Mouse (Mus musculus) erythroblast, embryonic 14.5 days (primary cell): Measurements from ENCODE around the gene Cd34.

Experiments used
- GATA1 ChIP-seq: IDR thresholded peaks from 2 replicates; pipeline ENCODE4 v1.6.1; 2012; ENCODE audit warnings: low read length, inconsistent platforms, mixed read lengths
- TAL1 ChIP-seq: IDR thresholded peaks from 3 replicates; pipeline ENCODE4 v1.6.1; 2012; ENCODE audit warnings: low read length, inconsistent platforms, mixed read lengths

- TF ChIP-seq TAL1 (no peak), GATA1 (no peak)
Observed at GRCm38 (mm10) chr1:194990976-194991375, 52.4 kb downstream of the Cd34 start.
